Mouse (Mus musculus): Measurements from ENCODE around the gene Dact1. TPM values are rescaled to one million over a fixed set of nuclear protein-coding genes. Genes with fewer than 3 reads are reported as not detected.

Dact1 gene
- polyA plus RNA-seq, 1 experiment from 2014 or later: 6.5 TPM

Other genes with a start within 250 kb of the Dact1 start
- 0.37 TPM in 1 of 2 replicates, not detected in the other for gene Tomm20l, start 198.5 kb upstream of the Dact1 start, polyA plus RNA-seq (2015; fragmentation: Nextera tagmentation; extraction: Ambion mirVana)
- 98.9 and 108 TPM in 2 replicates for gene Timm9, start 173.2 kb upstream of the Dact1 start, polyA plus RNA-seq (2015; fragmentation: Nextera tagmentation; extraction: Ambion mirVana)
- 9.1 and 9.2 TPM in 2 replicates for gene 2700049A03Rik, start 173.0 kb upstream of the Dact1 start, polyA plus RNA-seq (2015; fragmentation: Nextera tagmentation; extraction: Ambion mirVana)

All from heart, embryonic 16.5 days (tissue).